Mouse (Mus musculus) erythroblast, embryonic 14.5 days (primary cell): ENCODE data around the gene Gfra1.

Source experiments
- GATA1 ChIP-seq: IDR thresholded peaks from 2 replicates; pipeline ENCODE4 v1.6.1; 2012; ENCODE audit warnings: low read length, inconsistent platforms, mixed read lengths
- TAL1 ChIP-seq: IDR thresholded peaks from 3 replicates; pipeline ENCODE4 v1.6.1; 2012; ENCODE audit warnings: low read length, inconsistent platforms, mixed read lengths

- TF ChIP-seq TAL1 (no peak), GATA1 (no peak)
Observed at GRCm38 (mm10) chr19:58270778-58271177, 184.9 kb downstream of the Gfra1 start.
